Mouse (Mus musculus) brown adipose tissue, adult 24 weeks (tissue): ENCODE results near the gene Krt87. TPM values are rescaled to one million over a fixed set of nuclear protein-coding genes. Genes with fewer than 3 reads are reported as not detected.

Source experiments
- H3K27ac ChIP-seq: fragments of 200-500 bp; replicated peaks from 2 replicates; pipeline ENCODE4 v1.5.1; 2012; ENCODE audit warnings: low read depth, mild to moderate bottlenecking, low read length
- H3K4me1 ChIP-seq: fragments of 200-500 bp; 2 replicates; pipeline ENCODE4 v1.6.1; 2012; ENCODE audit warnings: low read length, mixed read lengths; ENCODE audit not compliant: control insufficient read depth, insufficient read depth, insufficient read length
- H3K4me3 ChIP-seq: fragments of 200-500 bp; 2 replicates; pipeline ENCODE4 v1.5.1; 2012; ENCODE audit warnings: low read depth, mild to moderate bottlenecking, low read length, moderate library complexity; ENCODE audit not compliant: insufficient read depth
- polyA plus RNA-seq: library from polyadenylated mRNA; stranded (reverse); fragments of >200 nt; gene quantifications from 2 replicates; pipeline ENCODE4 v1.2.4, GENCODE M21; 2012; ENCODE audit not compliant: missing spikeins, insufficient read depth, insufficient read length

The Krt87 gene
- polyA plus RNA-seq, 1 experiment: not detected

DNA sequence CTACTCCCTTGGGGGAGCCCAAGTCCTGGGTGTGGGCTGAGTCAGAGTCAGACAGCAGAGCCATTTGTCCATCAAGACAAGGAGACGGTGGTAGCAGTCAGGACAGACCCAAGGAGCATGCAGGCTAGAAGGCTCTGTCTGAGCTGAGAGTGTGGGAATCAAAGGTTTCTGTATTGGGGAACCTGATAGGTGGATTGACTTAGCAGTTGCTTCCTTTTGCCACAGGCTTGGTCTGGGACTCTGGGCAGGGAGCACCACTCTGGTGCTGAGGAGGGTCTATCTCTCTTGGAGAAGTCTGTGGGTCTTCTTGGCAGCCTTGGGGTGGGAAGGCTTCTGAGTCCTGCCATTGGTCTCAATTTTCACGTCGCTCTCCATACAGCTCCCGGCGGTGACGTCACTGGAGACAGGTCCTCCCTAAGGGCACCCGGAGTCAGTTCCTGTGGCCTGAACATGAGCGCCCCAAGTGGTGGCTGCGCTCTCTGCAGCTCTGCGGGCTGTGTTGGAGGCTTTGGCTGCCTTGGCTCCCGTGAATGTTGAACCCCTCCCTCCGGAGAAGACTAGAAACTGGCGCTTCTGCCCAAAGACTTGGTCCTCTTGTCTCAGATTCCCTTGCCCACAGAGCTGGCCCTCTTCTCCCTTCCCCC, 14.6 kb upstream of the Krt87 start:
- Histone ChIP-seq H3K4me1 (no peaks in the 10 kb centered on the region), H3K27ac (no peak overlapping the region), H3K4me3 (no peak overlapping the region)

DNA sequence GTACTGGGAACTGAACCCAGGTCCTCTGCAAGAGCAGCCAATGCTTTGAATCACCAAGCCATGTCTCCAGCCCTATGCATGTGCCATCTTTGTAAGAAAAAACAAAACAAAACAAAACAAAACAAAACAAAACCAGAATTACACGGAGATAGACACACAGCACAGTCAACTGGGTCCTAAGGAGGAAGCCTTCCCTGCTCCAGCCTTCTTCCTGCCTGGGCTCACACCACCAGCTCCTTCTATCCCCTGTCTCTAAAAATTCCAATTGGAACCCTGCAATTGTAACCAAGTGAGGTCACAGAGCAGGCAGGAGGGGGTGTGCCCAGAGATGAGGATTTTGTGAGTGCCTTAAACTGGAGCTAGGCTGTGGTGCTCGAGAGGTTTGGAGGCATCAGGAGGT, 8.8 kb upstream of the Krt87 start, which contains the start of gene Krt88:
Gene Krt88, plus strand, starts transcription at position 301 of the 400 bp plus-strand sequence.
- Histone ChIP-seq H3K4me1 (no peaks in the 10 kb centered on the region), H3K27ac (no peak within 1 kb of the TSS), H3K4me3 (no peak within 1 kb of the TSS)

DNA sequence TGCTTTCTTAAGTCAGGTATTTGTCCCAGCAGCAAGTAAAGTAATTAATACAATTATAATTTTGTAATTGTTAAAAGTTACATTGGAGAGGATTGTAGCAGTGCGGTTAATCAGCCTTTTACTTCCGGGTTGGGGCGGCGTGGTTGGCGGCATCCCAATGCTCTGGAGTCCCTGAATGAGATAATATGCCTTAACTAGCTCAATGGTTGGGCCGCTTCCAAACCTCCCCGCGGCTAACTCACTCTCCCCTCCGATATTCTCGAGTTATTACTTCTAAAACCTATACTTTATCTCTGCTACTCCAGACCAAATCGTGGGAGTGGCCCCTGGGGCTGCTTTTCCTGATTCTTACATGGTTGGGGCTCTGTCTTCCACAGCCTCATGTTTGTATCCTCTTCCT, 8.0 kb upstream of the Krt87 start:
- Histone ChIP-seq H3K4me3 (no peak overlapping the region), H3K27ac (no peak overlapping the region), H3K4me1 (no peaks in the 10 kb centered on the region)

DNA sequence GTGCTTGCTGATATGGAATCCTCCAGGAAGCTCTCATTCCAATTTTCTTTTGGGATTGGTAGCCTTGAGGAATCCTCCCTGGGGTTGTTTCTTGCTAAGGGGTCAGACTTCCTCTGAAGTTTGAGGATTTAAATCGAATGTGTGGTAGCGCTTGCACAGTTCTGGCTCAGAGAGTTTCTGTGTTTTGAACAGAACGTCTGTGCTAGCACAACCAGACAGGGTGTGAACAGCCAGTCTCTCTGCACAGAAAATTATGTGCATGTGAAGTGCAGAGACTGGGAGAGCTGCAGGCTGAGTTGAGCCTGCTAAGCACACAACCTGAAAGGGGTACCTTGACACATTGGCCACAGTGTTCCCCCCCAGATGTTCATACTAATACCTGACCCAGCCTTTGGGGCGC, 2.2 kb upstream of the Krt87 start:
- Histone ChIP-seq H3K27ac (no peak overlapping the region), H3K4me3 (no peak overlapping the region), H3K4me1 (no peaks in the 10 kb centered on the region)

DNA sequence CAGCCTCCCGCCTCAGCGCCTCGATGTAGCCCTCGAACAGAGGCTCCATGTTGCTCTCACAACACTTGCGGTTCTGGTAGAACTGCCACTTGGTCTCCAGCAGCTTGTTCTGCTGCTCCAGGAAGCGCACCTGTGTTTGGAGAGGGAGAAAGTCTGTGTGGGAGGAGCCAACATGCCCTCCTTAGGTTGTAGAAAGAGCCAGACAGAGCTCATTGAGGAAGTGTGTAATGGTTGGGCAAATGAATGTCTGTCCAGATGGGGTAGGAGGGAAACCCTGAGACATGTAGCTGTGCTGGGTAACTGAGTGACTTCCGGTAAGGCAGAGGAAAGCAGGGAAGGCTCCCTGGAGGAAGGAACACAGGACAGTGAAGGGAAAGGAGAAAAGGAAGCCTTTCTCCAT, 2.0 kb downstream of the Krt87 start:
- Histone ChIP-seq H3K27ac (no peak overlapping the region), H3K4me1 (no peaks in the 10 kb centered on the region), H3K4me3 (no peak overlapping the region)

DNA sequence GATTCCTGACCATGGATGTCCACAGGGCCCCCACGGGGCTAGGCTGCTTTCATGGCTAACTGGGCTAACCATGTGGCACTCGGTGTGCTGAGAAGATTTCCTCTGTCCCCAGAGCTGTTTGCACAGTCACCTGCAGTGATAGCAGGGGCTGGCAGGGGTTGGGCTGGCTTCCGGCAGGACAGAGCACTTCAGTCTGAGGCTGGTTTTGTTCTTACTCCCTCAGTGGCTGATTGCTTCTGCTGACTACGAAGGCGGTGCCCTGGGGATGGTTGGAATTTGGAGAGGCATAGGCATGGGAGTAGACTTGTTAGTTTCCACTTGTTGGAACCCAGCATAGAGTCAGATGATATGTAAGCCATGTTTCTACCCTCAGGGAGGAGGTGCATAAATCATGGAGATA, 13.7 kb downstream of the Krt87 start:
- Histone ChIP-seq H3K27ac (no peak overlapping the region), H3K4me1 (no peaks in the 10 kb centered on the region), H3K4me3 (no peak overlapping the region)

DNA sequence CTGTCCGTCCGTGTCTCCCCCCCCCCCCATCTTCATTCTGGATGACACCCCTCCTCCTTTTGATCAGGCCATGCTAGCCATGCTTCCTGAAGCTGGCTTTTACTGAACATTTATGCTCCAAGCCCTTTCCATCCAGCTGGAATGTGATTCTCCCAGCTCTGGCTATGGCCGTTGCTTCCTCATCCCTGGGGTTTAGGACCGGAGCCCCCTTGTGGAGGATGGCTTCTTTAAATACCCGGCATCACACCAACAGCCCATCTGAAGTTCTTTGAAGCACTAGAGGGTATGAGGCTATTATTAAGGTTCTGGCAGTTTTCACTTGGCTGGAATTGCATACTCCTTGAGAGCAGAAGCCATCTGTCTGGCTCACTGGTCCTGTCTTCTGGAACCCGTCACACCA, 17.7 kb downstream of the Krt87 start:
- Histone ChIP-seq H3K4me1 (no peaks in the 10 kb centered on the region), H3K4me3 (no peak overlapping the region), H3K27ac (no peak overlapping the region)

DNA sequence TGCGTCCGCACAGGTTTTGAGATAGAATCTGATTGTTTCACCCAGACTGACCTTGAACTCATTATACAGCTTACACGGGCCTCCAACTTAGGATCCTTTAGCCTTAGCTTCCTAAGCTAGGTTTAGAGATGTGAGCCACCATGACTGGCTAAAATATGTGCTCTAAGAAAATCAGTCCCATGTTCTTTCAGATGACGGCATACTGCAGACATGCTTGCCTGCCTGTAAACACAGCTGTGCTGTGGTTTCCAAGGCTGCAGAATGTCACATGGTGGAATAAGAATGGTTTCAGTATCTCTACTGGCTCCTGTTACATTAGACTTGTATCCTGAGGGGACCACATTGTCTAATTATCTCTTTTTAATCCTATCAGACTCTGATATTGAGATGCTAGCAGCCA, 19.7 kb downstream of the Krt87 start:
- no peak overlapping the region for H3K4me3 ChIP-seq
- no peak overlapping the region for H3K27ac ChIP-seq
- no peaks in the 10 kb centered on the region for H3K4me1 ChIP-seq

DNA sequence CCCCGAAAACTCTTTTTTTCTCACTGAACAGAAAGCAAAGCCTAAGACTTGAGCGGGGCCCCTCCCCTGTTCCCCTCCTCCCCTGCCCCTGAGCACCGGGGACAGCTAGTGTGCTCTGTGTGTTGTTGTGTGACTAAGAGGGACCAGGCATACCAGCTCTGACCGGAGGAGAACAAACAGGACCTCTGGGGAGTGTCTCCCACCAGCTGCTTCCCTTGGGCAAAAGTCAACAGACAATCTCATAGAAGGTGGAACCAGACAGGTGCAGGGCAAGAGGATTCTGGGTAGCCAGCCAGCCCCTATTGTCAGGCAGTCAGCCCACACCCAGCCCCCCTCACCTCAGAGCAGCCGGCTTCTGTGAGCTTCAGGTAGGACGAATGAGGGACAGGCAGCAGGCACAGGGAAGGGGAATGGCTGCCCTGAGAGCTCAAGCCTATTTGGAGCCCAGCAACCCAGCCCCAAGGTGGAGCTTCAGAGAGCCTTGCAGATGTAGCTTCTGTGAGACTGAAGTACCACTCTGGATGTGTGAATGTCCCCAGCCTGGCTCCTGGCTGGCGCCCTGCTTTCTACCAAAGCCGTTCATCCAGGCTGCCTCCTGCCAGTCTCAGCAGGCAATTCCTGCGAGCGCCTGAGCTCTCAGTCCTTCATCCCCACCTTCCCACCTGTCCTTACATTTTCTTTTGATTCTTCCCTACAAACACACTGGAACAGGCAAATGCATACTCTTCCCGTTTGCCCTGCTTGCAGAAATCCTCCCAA, 23.6 kb downstream of the Krt87 start:
- no peak overlapping the region for H3K27ac ChIP-seq
- no peaks in the 10 kb centered on the region for H3K4me1 ChIP-seq
- H3K4me3 ChIP-seq: no peak overlapping the region

DNA sequence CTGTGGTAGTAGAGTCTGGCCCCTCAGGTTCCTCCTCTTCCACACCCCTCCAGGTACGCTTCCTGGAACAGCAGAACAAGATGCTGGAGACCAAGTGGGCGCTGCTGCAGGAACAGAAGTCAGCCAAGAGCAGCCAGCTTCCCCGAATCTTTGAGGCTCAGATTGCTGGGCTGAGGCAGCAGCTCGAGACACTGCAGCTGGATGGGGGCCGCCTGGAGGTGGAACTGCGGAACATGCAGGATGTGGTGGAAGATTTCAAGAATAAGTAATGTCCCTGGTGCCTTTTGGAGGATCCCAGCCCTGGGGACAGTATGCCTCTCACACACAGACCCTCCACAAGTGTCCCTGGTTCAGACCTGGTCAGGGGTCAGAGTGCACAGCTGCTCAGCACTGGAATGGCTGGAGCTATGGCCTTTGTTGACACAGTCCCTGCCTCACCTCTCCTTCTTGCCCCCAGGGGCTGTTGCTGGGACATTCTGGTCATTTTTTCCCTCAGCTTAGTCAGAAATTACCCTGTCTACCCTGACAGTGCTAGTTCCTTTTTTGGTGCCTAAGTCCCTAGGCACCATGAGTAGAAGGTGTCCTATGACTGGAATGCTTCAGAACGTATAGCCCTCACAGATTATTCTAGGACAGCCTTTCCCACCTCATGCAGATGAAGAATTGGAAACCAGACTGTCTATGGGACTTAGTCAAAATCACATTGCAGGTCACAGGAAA, 24.5 kb downstream of the Krt87 start:
- no peak overlapping the region for H3K27ac ChIP-seq
- no peaks in the 10 kb centered on the region for H3K4me1 ChIP-seq
- no peak overlapping the region for H3K4me3 ChIP-seq

DNA sequence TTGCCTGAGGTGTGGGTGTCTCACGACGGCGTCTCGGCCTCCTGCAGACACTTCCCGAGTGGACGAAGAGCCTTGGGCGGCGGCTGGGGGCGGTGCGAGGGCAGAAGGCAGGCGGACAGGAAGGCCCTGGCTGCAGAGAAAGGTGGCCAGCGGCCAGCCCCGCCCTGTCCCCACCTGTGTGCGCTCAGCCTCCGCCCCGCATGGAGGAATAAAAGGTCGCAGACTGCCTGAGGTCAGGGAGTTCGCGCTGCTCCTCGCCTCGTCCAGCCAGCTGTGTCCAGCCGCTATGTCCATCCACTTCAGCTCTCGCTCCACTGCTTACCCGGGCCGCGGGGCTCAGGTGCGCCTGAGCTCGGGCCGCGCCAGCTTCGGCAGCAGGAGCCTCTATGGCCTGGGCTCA, 26.4 kb downstream of the Krt87 start:
- Histone ChIP-seq H3K4me3 (no peak overlapping the region), H3K27ac (no peak overlapping the region), H3K4me1 (no peaks in the 10 kb centered on the region)

DNA sequence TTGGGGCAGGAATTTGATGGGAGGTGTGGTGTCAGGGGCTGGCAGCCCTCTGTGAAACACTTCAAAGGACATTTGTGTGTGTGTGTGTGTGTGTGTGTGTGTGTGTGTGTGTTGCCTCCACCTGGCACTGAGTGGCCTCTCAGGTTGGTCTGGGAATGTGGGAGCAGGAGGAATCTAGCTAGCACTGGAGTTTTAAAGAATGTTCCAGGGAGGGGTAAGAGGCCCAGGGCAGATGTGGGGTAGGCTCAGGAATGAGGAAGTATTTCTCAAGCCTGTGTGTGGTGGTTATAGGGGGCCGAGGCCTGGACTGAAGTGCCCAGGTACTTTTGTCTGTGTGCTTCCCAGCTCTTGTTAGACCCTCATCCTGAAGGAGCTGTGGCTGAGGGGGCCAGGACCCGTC, 27.8 kb downstream of the Krt87 start, which contains the start of gene Krt7:
Gene Krt7, plus strand, starts transcription at position 269 of the 400 bp plus-strand sequence.
- Histone ChIP-seq H3K27ac (no peak within 1 kb of the TSS), H3K4me3 (no peak within 1 kb of the TSS)

DNA sequence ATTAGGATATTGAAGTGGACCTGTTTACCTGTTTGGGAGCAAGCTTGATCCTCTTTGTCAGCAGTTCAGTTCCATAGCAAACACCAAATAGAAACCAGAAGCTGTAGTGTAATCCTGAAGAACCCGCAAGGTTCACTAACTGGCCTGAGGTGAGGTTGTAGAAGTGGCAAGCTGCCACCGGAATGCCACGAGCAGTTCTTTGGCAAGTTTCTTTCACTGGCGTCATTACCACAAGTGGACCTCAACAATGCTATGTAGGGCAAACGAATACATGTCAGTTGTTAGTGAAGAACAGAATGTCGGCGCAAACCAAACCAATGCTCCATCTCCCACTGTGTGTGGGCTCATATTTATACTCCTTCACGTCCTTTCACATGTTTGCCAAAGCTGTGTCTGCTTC, 40.3 kb downstream of the Krt87 start:
- no peak overlapping the region for H3K27ac ChIP-seq
- no peaks in the 10 kb centered on the region for H3K4me1 ChIP-seq
- no peak overlapping the region for H3K4me3 ChIP-seq

More for the DNA sequence above, 27.8 kb downstream of the Krt87 start, which contains the start of gene Krt7:
- no peaks in the 10 kb centered on the region for H3K4me1 ChIP-seq

DNA sequence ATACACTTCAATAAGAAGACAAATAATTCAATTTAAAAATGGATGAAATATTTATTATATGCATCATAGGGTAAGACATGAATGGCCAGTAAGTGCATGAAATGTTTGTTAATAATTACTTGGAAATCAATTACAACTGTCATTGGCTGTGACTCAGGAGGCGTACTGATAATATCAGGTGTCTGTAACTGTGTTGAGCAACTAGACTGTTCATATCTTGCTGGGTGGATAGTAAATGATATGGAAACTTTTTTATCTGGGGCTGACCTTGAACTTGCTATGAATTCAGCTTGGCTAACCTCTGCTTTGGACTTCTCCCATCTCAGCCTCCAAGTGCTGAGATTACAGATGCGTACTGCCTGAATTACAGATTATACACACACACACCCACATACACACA, 40.9 kb downstream of the Krt87 start:
- Histone ChIP-seq H3K4me3 (no peak overlapping the region), H3K4me1 (no peaks in the 10 kb centered on the region), H3K27ac (no peak overlapping the region)

DNA sequence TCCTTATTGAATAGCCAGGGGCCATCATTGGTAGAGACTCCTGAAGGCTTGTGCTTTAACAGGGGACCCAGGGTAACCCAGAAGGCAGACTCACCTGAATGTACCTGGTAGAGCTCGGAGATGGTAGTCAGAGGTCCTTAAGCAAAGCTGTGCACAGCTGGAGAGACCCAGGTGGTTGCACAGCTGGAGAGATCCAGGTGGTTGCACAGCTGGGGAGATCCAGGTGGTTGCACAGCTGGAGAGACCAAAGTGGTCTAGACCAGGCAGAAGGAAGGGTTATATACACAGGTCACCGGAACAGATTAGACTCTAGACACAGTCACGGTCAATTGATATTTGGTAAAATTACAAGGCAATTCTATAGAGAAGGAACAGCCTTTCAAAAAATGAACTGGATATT, 41.7 kb downstream of the Krt87 start:
- H3K27ac ChIP-seq: no peak overlapping the region
- no peaks in the 10 kb centered on the region for H3K4me1 ChIP-seq
- H3K4me3 ChIP-seq: no peak overlapping the region
